Mouse (Mus musculus): ENCODE data around the gene Tor1aip2. TPM values are rescaled to one million over a fixed set of nuclear protein-coding genes. Genes with fewer than 3 reads are reported as not detected.

Gene Tor1aip2
- total RNA-seq, 2 experiments from 2014 or later = 36.6 to 71.1 TPM

- no peak for ATAC-seq (ENCODE audit: poor library complexity, severe bottlenecking)
These were observed 72.2 kb downstream of the Tor1aip2 start for GRCm38 (mm10) chr1:156107424-156107823.

GRCm38 (mm10) chr1:156108400-156108799 lies 73.2 kb downstream of the Tor1aip2 start:
- ATAC-seq (ENCODE audit: poor library complexity, severe bottlenecking) = no peak

GRCm38 (mm10) chr1:156111090-156111489 lies 75.9 kb downstream of the Tor1aip2 start:
- ATAC-seq (ENCODE audit: poor library complexity, severe bottlenecking) = no peak

GRCm38 (mm10) chr1:156111728-156112127 lies 76.5 kb downstream of the Tor1aip2 start:
- no peak for ATAC-seq (ENCODE audit: poor library complexity, severe bottlenecking)

- ATAC-seq (ENCODE audit: poor library complexity, severe bottlenecking) = no peak
These were observed 76.9 kb downstream of the Tor1aip2 start for GRCm38 (mm10) chr1:156112142-156112541.

- no peak for ATAC-seq (ENCODE audit: poor library complexity, severe bottlenecking)
These were observed 78.8 kb downstream of the Tor1aip2 start for GRCm38 (mm10) chr1:156113884-156114499.

GRCm38 (mm10) chr1:156116770-156117169 lies 81.6 kb downstream of the Tor1aip2 start:
- no peak for ATAC-seq (ENCODE audit: poor library complexity, severe bottlenecking)

Other genes starting within 250 kb of the Tor1aip2 start
- 13.5 and 13.7 TPM in 2 replicates for gene Qsox1, start 222.5 kb upstream of the Tor1aip2 start, total RNA-seq (2015)
- gene Qsox1, start 222.5 kb upstream of the Tor1aip2 start, total RNA-seq (2017) = 15.4 and 17.5 TPM in 2 replicates
- gene Cep350, start 62.1 kb upstream of the Tor1aip2 start, total RNA-seq (2015) = 63.2 and 71.0 TPM in 2 replicates
- gene Cep350, start 62.1 kb upstream of the Tor1aip2 start, total RNA-seq (2017) = 56.6 and 73.9 TPM in 2 replicates
- gene Tor1aip1, start 1.1 kb downstream of the Tor1aip2 start, total RNA-seq (2015) = 152 and 164 TPM in 2 replicates
- 66.1 and 109 TPM in 2 replicates for gene Tor1aip1, start 1.1 kb downstream of the Tor1aip2 start, total RNA-seq (2017)
- not detected in 2 replicates for gene Fam163a, start 169.6 kb downstream of the Tor1aip2 start, total RNA-seq (2015)
- gene Fam163a, start 169.6 kb downstream of the Tor1aip2 start, total RNA-seq (2017) = not detected in 2 replicates